Mouse (Mus musculus) CD4-positive helper T cell, adult 2 months (primary cell): Measurements from ENCODE around the gene Rexo1.
A peak's percentile ranks its signal among the peaks of the same experiment; 100 is the strongest.

Source experiments
- DNase-seq: peaks from one replicate; pipeline ENCODE4 v3.0.0-alpha.2; 2012; ENCODE audit warnings: low read depth, missing footprints, low spot score

Rexo1 gene

GRCm38 (mm10) chr10:80584642-80585552 lies 23.5 kb upstream of the Rexo1 start:
- DNase-seq: no peak

GRCm38 (mm10) chr10:80584045-80584488 lies 22.7 kb upstream of the Rexo1 start:
- no peak for DNase-seq

GRCm38 (mm10) chr10:80583047-80583446 lies 21.7 kb upstream of the Rexo1 start:
- no peak for DNase-seq

GRCm38 (mm10) chr10:80578911-80579310 lies 17.6 kb upstream of the Rexo1 start:
- DNase-seq: peak; percentile 91

- DNase-seq: peak; percentile 94
These were observed 16.9 kb upstream of the Rexo1 start for GRCm38 (mm10) chr10:80578131-80578750.

GRCm38 (mm10) chr10:80577195-80578130 lies 16.1 kb upstream of the Rexo1 start, which contains the start of gene Klf16:
TSS of gene Klf16 (minus strand) at chr10:80577321.
- DNase-seq: peak; percentile 99

GRCm38 (mm10) chr10:80576351-80577194 lies 15.2 kb upstream of the Rexo1 start:
- DNase-seq: peak; percentile 80

- no peak for DNase-seq
These were observed 14.6 kb upstream of the Rexo1 start for GRCm38 (mm10) chr10:80575925-80576324.

- DNase-seq: no peak
These were observed 13.5 kb upstream of the Rexo1 start for GRCm38 (mm10) chr10:80574896-80575295.

GRCm38 (mm10) chr10:80573944-80574343 lies 12.6 kb upstream of the Rexo1 start:
- DNase-seq: no peak

GRCm38 (mm10) chr10:80572477-80572876 lies 11.1 kb upstream of the Rexo1 start:
- DNase-seq: no peak

GRCm38 (mm10) chr10:80570871-80571836 lies 9.8 kb upstream of the Rexo1 start:
- no peak for DNase-seq

- no peak for DNase-seq
These were observed 9.1 kb upstream of the Rexo1 start for GRCm38 (mm10) chr10:80570419-80570818.

- peak; percentile 44 for DNase-seq
These were observed 8.3 kb upstream of the Rexo1 start for GRCm38 (mm10) chr10:80569664-80570066.

- DNase-seq: no peak
These were observed 7.5 kb upstream of the Rexo1 start for GRCm38 (mm10) chr10:80568876-80569275.

- peak; percentile 83 for DNase-seq
These were observed 5.2 kb upstream of the Rexo1 start for GRCm38 (mm10) chr10:80566375-80567092.

- DNase-seq: no peak
These were observed 739 bp downstream of the Rexo1 start for GRCm38 (mm10) chr10:80560621-80561020.

- no peak for DNase-seq
These were observed 1.9 kb downstream of the Rexo1 start for GRCm38 (mm10) chr10:80559431-80559830.
